ENCODE assay signal across 23 mouse cellular contexts in genomic region chr6:53576841-53577240, GRCm38 (mm10).
"Had no signal": no experiment of that assay in that cellular context is flagged by ENCODE, and none has a peak within 500 bp of the region (broad histone marks: within the 10 kb centered on the region; RNA-seq: fewer than 3 reads in every experiment).

No protein-coding gene starts in this region.

- H3K27ac ChIP-seq: layer of hippocampus, adult 2 months; liver, embryonic 12.5 days; liver, embryonic 15.5 days; lung, embryonic 15.5 days; neural tube, embryonic 12.5 days; neural tube, embryonic 15.5 days; stomach, embryonic 15.5 days had no signal

- H3K9me3 ChIP-seq: liver, embryonic 12.5 days; liver, embryonic 15.5 days; lung, embryonic 15.5 days; neural tube, embryonic 12.5 days; neural tube, embryonic 15.5 days; stomach, embryonic 15.5 days had no signal

- H3K36me3 ChIP-seq: liver, embryonic 12.5 days; liver, embryonic 15.5 days; lung, embryonic 15.5 days; neural tube, embryonic 12.5 days; neural tube, embryonic 15.5 days; stomach, embryonic 15.5 days had no signal

- ATAC-seq: intestine, embryonic 16.5 days; liver, embryonic 12.5 days had no signal

- H3K4me2 ChIP-seq: liver, embryonic 12.5 days; liver, embryonic 15.5 days; lung, embryonic 15.5 days; neural tube, embryonic 12.5 days; neural tube, embryonic 15.5 days; stomach, embryonic 15.5 days had no signal

- H3K4me3 ChIP-seq: layer of hippocampus, adult 2 months; liver, embryonic 12.5 days; liver, embryonic 15.5 days; lung, embryonic 15.5 days; neural tube, embryonic 12.5 days; neural tube, embryonic 15.5 days; stomach, embryonic 15.5 days had no signal

- H3K9ac ChIP-seq: liver, embryonic 12.5 days; liver, embryonic 15.5 days; lung, embryonic 15.5 days; neural tube, embryonic 12.5 days; neural tube, embryonic 15.5 days; stomach, embryonic 15.5 days had no signal

- DNase-seq: kidney, adult 18-20 months; kidney, adult 9 months; kidney, postnatal 14 days; layer of hippocampus, adult 9-11 months; liver; lung, adult 18-20 months; lung, postnatal 10 days; lung, postnatal 36 days; midbrain, embryonic 14.5 days; right cerebral cortex, adult 18-20 months; right cerebral cortex, postnatal 14 days; right cerebral cortex, postnatal 4 days; spleen, adult 18-20 months; thymus, adult 18-20 months; thymus, postnatal 36 days had no signal

- H3K27me3 ChIP-seq: lung, embryonic 15.5 days; neural tube, embryonic 12.5 days; stomach, embryonic 15.5 days had no signal
